Mouse (Mus musculus) heart, adult 2 months (tissue): ENCODE measurements at regions not wholly inside any gene's neighbourhood (a gene's known extent, or its start where the extent isn't known, plus 50 kb on each side); places are given as distances from the start of the nearest gene placed in this dataset.

Experiments used
- DNase-seq, 2 experiments: peaks; one replicate each; pipeline ENCODE4 v3.0.0; 2021
- H3K27ac ChIP-seq: fragments of 200-600 bp; 2 replicates; pipeline ENCODE4 v1.8.1; 2022
- H3K27me3 ChIP-seq: fragments of 200-500 bp; 2 replicates; pipeline ENCODE4 v1.6.1; 2012; ENCODE audit warnings: mild to moderate bottlenecking, low read length, inconsistent platforms, mixed read lengths; ENCODE audit not compliant: control insufficient read depth, insufficient read depth
- H3K36me3 ChIP-seq: fragments of 200-500 bp; 2 replicates; pipeline ENCODE4 v1.6.1; 2012; ENCODE audit warnings: low read length, inconsistent platforms; ENCODE audit not compliant: control insufficient read depth, insufficient read depth
- H3K4me1 ChIP-seq: fragments of 200-500 bp; 2 replicates; pipeline ENCODE4 v1.6.1; 2011; ENCODE audit warnings: low read length; ENCODE audit not compliant: control insufficient read depth, insufficient read depth
- H3K4me3 ChIP-seq: fragments of 200-600 bp; 2 replicates; pipeline ENCODE4 v1.8.1; 2022
- H3K79me2 ChIP-seq: fragments of 200-500 bp; replicated peaks from 2 replicates; pipeline ENCODE4 v1.6.1; 2012; ENCODE audit warnings: mild to moderate bottlenecking, inconsistent platforms, low read length, moderate library complexity, mixed read lengths; ENCODE audit not compliant: control insufficient read depth, insufficient read depth
- H3K9ac ChIP-seq: fragments of 200-500 bp; 2 replicates; pipeline ENCODE4 v1.6.1; 2012; ENCODE audit warnings: low read depth, mild to moderate bottlenecking, control low read depth, inconsistent platforms, low read length, mixed read lengths
- CTCF ChIP-seq: fragments of 200-600 bp; IDR thresholded peaks from 2 replicates; pipeline ENCODE4 v1.8.1; 2022; ENCODE audit warnings: antibody characterized with exemption, mild to moderate bottlenecking, moderate library complexity
- EP300 ChIP-seq: fragments of 200-500 bp; IDR thresholded peaks from 2 replicates; pipeline ENCODE4 v1.6.1; 2011; ENCODE audit warnings: low read depth, low read length, control low read depth; ENCODE audit not compliant: insufficient read depth
- POLR2A ChIP-seq: fragments of 200-500 bp; IDR thresholded peaks from 2 replicates; pipeline ENCODE4 v1.6.1; 2011; ENCODE audit warnings: mild to moderate bottlenecking, low read depth, low read length, control low read depth; ENCODE audit not compliant: insufficient read depth
- WGBS: fragments of 180-500 bp; shearing (Covaris S2); methylation state at CpG from one replicate; pipeline ENCODE4 v1.1.7; 2018; 5-methylcytosine and 5-hydroxymethylcytosine counted together
- intact Hi-C: fragments of 180-260 bp; cut with DNase I; formaldehyde crosslinking; loops from one replicate; pipeline ENCODE4 v1.15.1; 2025

- Histone ChIP-seq H3K4me1 (peaks cover 1% of the 10 kb centered on the region; the same call in 1 of the 2 replicates), H3K36me3 (no peaks in the 10 kb centered on the region), H3K27me3 (no peaks in the 10 kb centered on the region; the same call in 1 of the 2 replicates), H3K9ac (no peak overlapping the region), H3K27ac (no peak overlapping the region), H3K4me3 (no peak overlapping the region), H3K79me2 (no peaks in the 10 kb centered on the region)
- WGBS: 73% methylated on average over 3 of the region's 3 CpGs
- intact Hi-C loops: no loop called here
- DNase-seq: no peak
- TF ChIP-seq EP300: no peak
- TF ChIP-seq CTCF: no peak
- TF ChIP-seq POLR2A: no peak
These were observed 165.0 kb downstream of the Zfp365 start for GRCm38 (mm10) chr10:67747461-67747860.

- Histone ChIP-seq H3K4me1 (peaks cover 3% of the 10 kb centered on the region; the same call in 1 of the 2 replicates), H3K9ac (no peak overlapping the region), H3K27ac (no peak overlapping the region), H3K27me3 (no peaks in the 10 kb centered on the region; the same call in 1 of the 2 replicates), H3K36me3 (no peaks in the 10 kb centered on the region), H3K4me3 (no peak overlapping the region), H3K79me2 (no peaks in the 10 kb centered on the region)
- intact Hi-C loops: no loop called here
- no peak for TF ChIP-seq EP300
- TF ChIP-seq POLR2A: no peak
- no peak for TF ChIP-seq CTCF
- no peak for DNase-seq
- WGBS: 49% methylated on average over 3 of the region's 3 CpGs
These were observed 166.3 kb downstream of the Zfp365 start for GRCm38 (mm10) chr10:67746140-67746539.

- DNase-seq: no peak
These were observed 168.9 kb downstream of the Zfp365 start for GRCm38 (mm10) chr10:67743561-67743960.

GRCm38 (mm10) chr10:67742824-67743223 lies 169.6 kb downstream of the Zfp365 start:
- no peak for TF ChIP-seq EP300
- TF ChIP-seq POLR2A: no peak
- TF ChIP-seq CTCF: no peak
- no peaks in the 10 kb centered on the region for H3K79me2 ChIP-seq
- DNase-seq: no peak
- H3K4me3 ChIP-seq: no peak overlapping the region
- intact Hi-C loops: no loop called here
- H3K36me3 ChIP-seq: no peaks in the 10 kb centered on the region
- H3K27ac ChIP-seq: no peak overlapping the region
- H3K27me3 ChIP-seq: no peaks in the 10 kb centered on the region; the same call in 1 of the 2 replicates
- no peak overlapping the region for H3K9ac ChIP-seq
- H3K4me1 ChIP-seq: peaks cover 3% of the 10 kb centered on the region; the same call in 1 of the 2 replicates
- 67% methylated on average over 8 of the region's 8 CpGs for WGBS

More at GRCm38 (mm10) chr10:67743561-67743960, 168.9 kb downstream of the Zfp365 start:
- Histone ChIP-seq H3K27me3 (no peaks in the 10 kb centered on the region; the same call in 1 of the 2 replicates), H3K4me3 (no peak overlapping the region), H3K79me2 (no peaks in the 10 kb centered on the region), H3K27ac (no peak overlapping the region), H3K9ac (no peak overlapping the region), H3K4me1 (peaks cover 3% of the 10 kb centered on the region; the same call in 1 of the 2 replicates), H3K36me3 (no peaks in the 10 kb centered on the region)
- intact Hi-C loops: no loop called here
- TF ChIP-seq POLR2A (no peak), EP300 (no peak), CTCF (no peak)
- 91% methylated on average over 9 of the region's 9 CpGs for WGBS

GRCm38 (mm10) chr10:67742305-67742704 lies 170.2 kb downstream of the Zfp365 start:
- no peak overlapping the region for H3K4me3 ChIP-seq
- H3K36me3 ChIP-seq: no peaks in the 10 kb centered on the region
- peak; percentile 30 to 39 for DNase-seq
- H3K9ac ChIP-seq: no peak overlapping the region
- peaks cover 3% of the 10 kb centered on the region; the same call in 1 of the 2 replicates for H3K4me1 ChIP-seq
- H3K27ac ChIP-seq: peak overlapping the region; percentile 31
- TF ChIP-seq EP300 (no peak), CTCF (no peak), POLR2A (no peak)
- intact Hi-C loops: no loop called here
- H3K27me3 ChIP-seq: no peaks in the 10 kb centered on the region; the same call in 1 of the 2 replicates
- 32% methylated on average over 10 of the region's 10 CpGs for WGBS
- H3K79me2 ChIP-seq: no peaks in the 10 kb centered on the region

- H3K9ac ChIP-seq: no peak overlapping the region
- no peak overlapping the region for H3K27ac ChIP-seq
- no peak for DNase-seq
- no peak for TF ChIP-seq POLR2A
- no peak for TF ChIP-seq EP300
- no peak for TF ChIP-seq CTCF
- WGBS: 43% methylated on average over 1 of the region's 1 CpGs
- intact Hi-C loops: no loop called here
- no peaks in the 10 kb centered on the region for H3K27me3 ChIP-seq
- no peak overlapping the region for H3K4me3 ChIP-seq
- peaks cover 3% of the 10 kb centered on the region; the same call in 1 of the 2 replicates for H3K4me1 ChIP-seq
- H3K79me2 ChIP-seq: no peaks in the 10 kb centered on the region
- no peaks in the 10 kb centered on the region for H3K36me3 ChIP-seq
These were observed 173.3 kb downstream of the Zfp365 start for GRCm38 (mm10) chr10:67739199-67739598.
